Mouse (Mus musculus) embryonic fibroblast, embryonic 13.5 days (primary cell): ENCODE measurements around the gene Heatr5a.

Experiments used
- CTCF ChIP-seq: IDR thresholded peaks from 2 replicates; pipeline ENCODE4 v1.5.1; 2011; ENCODE audit warnings: mild to moderate bottlenecking, control low read depth, low read length, moderate library complexity, borderline replicate concordance; ENCODE audit not compliant: insufficient read depth
- POLR2A ChIP-seq: IDR thresholded peaks from 2 replicates; pipeline ENCODE4 v1.6.1; 2011; ENCODE audit warnings: low read depth, mild to moderate bottlenecking, control low read depth, low read length, moderate library complexity

DNA sequence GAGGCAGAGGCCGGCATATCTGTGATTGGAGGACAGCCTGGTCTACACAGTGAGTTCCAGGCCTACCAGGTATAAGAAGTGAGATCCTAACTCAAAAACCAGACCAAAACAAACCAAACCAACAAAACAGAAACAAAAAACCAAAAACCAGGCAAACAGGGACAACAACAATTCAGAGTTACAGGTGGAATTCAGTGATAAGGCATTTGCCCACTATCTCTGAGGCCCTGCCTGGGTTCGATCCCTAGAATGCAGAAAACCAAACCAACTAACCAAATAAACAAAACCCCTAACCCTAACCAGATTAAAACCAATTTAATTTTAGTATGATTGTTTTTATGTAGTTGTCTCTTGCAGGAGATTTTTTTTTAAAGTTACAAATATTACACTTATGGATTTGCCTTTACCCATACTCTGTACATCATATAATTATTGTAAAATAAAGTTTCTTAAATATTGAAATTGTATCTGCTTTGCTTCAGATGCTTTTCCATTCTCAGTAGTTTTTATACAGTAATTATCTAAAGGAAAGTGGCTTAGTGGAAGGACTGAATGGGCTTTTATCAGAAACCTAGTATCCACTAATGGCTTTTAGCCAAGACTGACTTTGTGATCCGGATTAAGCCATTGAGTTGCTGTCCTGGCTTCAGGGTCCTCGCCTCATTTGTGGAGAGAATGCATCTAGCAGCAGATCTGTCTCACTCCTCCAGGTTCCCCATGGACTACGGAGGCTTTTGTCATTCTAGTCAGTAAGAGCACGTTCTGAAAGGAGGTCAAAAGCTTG, 128.8 kb downstream of the Heatr5a start:
- TF ChIP-seq CTCF, result no peak
- TF ChIP-seq POLR2A, result no peak
